Mouse (Mus musculus): Measurements from ENCODE around the gene Pld6. TPM values are rescaled to one million over a fixed set of nuclear protein-coding genes. Genes with fewer than 3 reads are reported as not detected.

Gene Pld6
- polyA plus RNA-seq, 1 experiment from 2014 or later = 1.8 TPM

GRCm38 (mm10) chr11:59780241-59780640 is 7.2 kb downstream of the Pld6 start:
- Histone ChIP-seq H3K9me3 (no peaks in the 10 kb centered on the region), H3K27me3 (peaks cover 9% of the 10 kb centered on the region), H3K9ac (replicated peaks) (no peak overlapping the region), H3K27ac (replicated peaks) (no peak overlapping the region), H3K4me2 (replicated peaks) (no peak overlapping the region), H3K4me1 (peaks cover 6% of the 10 kb centered on the region; the same call in 1 of the 2 replicates), H3K36me3 (peaks cover 25% of the 10 kb centered on the region), H3K4me3 (no peak overlapping the region)
- 91% methylated on average over 4 of the region's 4 CpGs for WGBS
- ATAC-seq (ENCODE audit: low FRiP score, low read depth) = no peak

- no peak for ATAC-seq (ENCODE audit: low FRiP score, low read depth)
These were observed 8.0 kb downstream of the Pld6 start for GRCm38 (mm10) chr11:59779406-59779805.

GRCm38 (mm10) chr11:59778874-59779223 is 8.6 kb downstream of the Pld6 start:
- Histone ChIP-seq H3K9me3 (no peaks in the 10 kb centered on the region), H3K4me2 (replicated peaks) (no peak overlapping the region), H3K27ac (replicated peaks) (no peak overlapping the region), H3K4me3 (no peak overlapping the region), H3K27me3 (no peaks in the 10 kb centered on the region), H3K36me3 (peaks cover 39% of the 10 kb centered on the region), H3K4me1 (peaks cover 3% of the 10 kb centered on the region; the same call in 1 of the 2 replicates), H3K9ac (replicated peaks) (no peak overlapping the region)
- 70% methylated on average over 1 of the region's 1 CpGs for WGBS
- ATAC-seq (ENCODE audit: low FRiP score, low read depth) = no peak

More at GRCm38 (mm10) chr11:59779406-59779805, 8.0 kb downstream of the Pld6 start:
- Histone ChIP-seq H3K27ac (replicated peaks) (no peak overlapping the region), H3K36me3 (peaks cover 33% of the 10 kb centered on the region), H3K27me3 (peaks cover 1% of the 10 kb centered on the region; the same call in 1 of the 2 replicates), H3K9me3 (no peaks in the 10 kb centered on the region), H3K4me2 (replicated peaks) (no peak overlapping the region), H3K4me3 (no peak overlapping the region), H3K9ac (replicated peaks) (no peak overlapping the region), H3K4me1 (peaks cover 5% of the 10 kb centered on the region; the same call in 1 of the 2 replicates)
- 93% methylated on average over 4 of the region's 4 CpGs for WGBS

GRCm38 (mm10) chr11:59778181-59778873 is 9.1 kb downstream of the Pld6 start:
- H3K27ac ChIP-seq (replicated peaks) = no peak overlapping the region
- H3K9ac ChIP-seq (replicated peaks) = no peak overlapping the region
- no peaks in the 10 kb centered on the region for H3K9me3 ChIP-seq
- H3K27me3 ChIP-seq = no peaks in the 10 kb centered on the region
- no peak overlapping the region for H3K4me2 ChIP-seq (replicated peaks)
- H3K4me3 ChIP-seq = no peak overlapping the region
- peaks cover 44% of the 10 kb centered on the region for H3K36me3 ChIP-seq
- ATAC-seq (ENCODE audit: low FRiP score, low read depth) = 0 out of 2 replicates have a peak, but pooled peaks have one; percentile 41
- 56% methylated on average over 9 of the region's 9 CpGs for WGBS
- peaks cover 3% of the 10 kb centered on the region; the same call in 1 of the 2 replicates for H3K4me1 ChIP-seq

- Histone ChIP-seq H3K27me3 (no peaks in the 10 kb centered on the region), H3K36me3 (peaks cover 54% of the 10 kb centered on the region), H3K4me2 (replicated peaks) (no peak overlapping the region), H3K9me3 (no peaks in the 10 kb centered on the region), H3K4me1 (peaks cover 3% of the 10 kb centered on the region; the same call in 1 of the 2 replicates), H3K9ac (replicated peaks) (no peak overlapping the region), H3K4me3 (no peak overlapping the region), H3K27ac (replicated peaks) (no peak overlapping the region)
- no peak for ATAC-seq (ENCODE audit: low FRiP score, low read depth)
- WGBS = 94% methylated on average over 5 of the region's 5 CpGs
These were observed 10.2 kb downstream of the Pld6 start for GRCm38 (mm10) chr11:59777259-59777658.

- Histone ChIP-seq H3K27ac (replicated peaks) (no peak overlapping the region), H3K4me1 (no peaks in the 10 kb centered on the region), H3K27me3 (no peaks in the 10 kb centered on the region), H3K9me3 (no peaks in the 10 kb centered on the region), H3K4me3 (no peak overlapping the region), H3K4me2 (replicated peaks) (no peak overlapping the region), H3K9ac (replicated peaks) (no peak overlapping the region), H3K36me3 (peaks cover 71% of the 10 kb centered on the region)
- 75% methylated on average over 13 of the region's 13 CpGs for WGBS
- no peak for ATAC-seq (ENCODE audit: low FRiP score, low read depth)
These were observed 11.9 kb downstream of the Pld6 start for GRCm38 (mm10) chr11:59775435-59776148.

- Histone ChIP-seq H3K27ac (replicated peaks) (no peak overlapping the region), H3K27me3 (no peaks in the 10 kb centered on the region), H3K9me3 (no peaks in the 10 kb centered on the region), H3K4me2 (replicated peaks) (no peak overlapping the region), H3K4me3 (no peak overlapping the region), H3K9ac (replicated peaks) (no peak overlapping the region), H3K4me1 (no peaks in the 10 kb centered on the region), H3K36me3 (peaks cover 81% of the 10 kb centered on the region)
- 90% methylated on average over 4 of the region's 4 CpGs for WGBS
- ATAC-seq (ENCODE audit: low FRiP score, low read depth) = no peak
These were observed 12.9 kb downstream of the Pld6 start for GRCm38 (mm10) chr11:59774522-59774921.

GRCm38 (mm10) chr11:59772902-59773301 is 14.5 kb downstream of the Pld6 start:
- no peak overlapping the region for H3K27ac ChIP-seq (replicated peaks)
- H3K9ac ChIP-seq (replicated peaks) = no peak overlapping the region
- 96% methylated on average over 4 of the region's 4 CpGs for WGBS
- no peaks in the 10 kb centered on the region for H3K9me3 ChIP-seq
- no peak overlapping the region for H3K4me3 ChIP-seq
- ATAC-seq (ENCODE audit: low FRiP score, low read depth) = no peak
- peaks cover 97% of the 10 kb centered on the region for H3K36me3 ChIP-seq
- H3K4me1 ChIP-seq = no peaks in the 10 kb centered on the region
- H3K27me3 ChIP-seq = no peaks in the 10 kb centered on the region
- H3K4me2 ChIP-seq (replicated peaks) = no peak overlapping the region

GRCm38 (mm10) chr11:59772291-59772690 is 15.2 kb downstream of the Pld6 start:
- Histone ChIP-seq H3K4me1 (no peaks in the 10 kb centered on the region), H3K4me2 (replicated peaks) (no peak overlapping the region), H3K36me3 (peaks cover 99% of the 10 kb centered on the region), H3K27ac (replicated peaks) (no peak overlapping the region), H3K4me3 (no peak overlapping the region), H3K9ac (replicated peaks) (no peak overlapping the region), H3K27me3 (no peaks in the 10 kb centered on the region), H3K9me3 (no peaks in the 10 kb centered on the region)
- no peak for ATAC-seq (ENCODE audit: low FRiP score, low read depth)
- 91% methylated on average over 2 of the region's 2 CpGs for WGBS

GRCm38 (mm10) chr11:59770753-59771152 is 16.7 kb downstream of the Pld6 start:
- no peaks in the 10 kb centered on the region for H3K4me1 ChIP-seq
- H3K9ac ChIP-seq (replicated peaks) = no peak overlapping the region
- no peak overlapping the region for H3K27ac ChIP-seq (replicated peaks)
- H3K4me2 ChIP-seq (replicated peaks) = no peak overlapping the region
- 92% methylated on average over 7 of the region's 7 CpGs for WGBS
- H3K9me3 ChIP-seq = no peaks in the 10 kb centered on the region
- H3K27me3 ChIP-seq = no peaks in the 10 kb centered on the region
- H3K4me3 ChIP-seq = no peak overlapping the region
- ATAC-seq (ENCODE audit: low FRiP score, low read depth) = no peak
- H3K36me3 ChIP-seq = peaks cover 98% of the 10 kb centered on the region

- Histone ChIP-seq H3K4me2 (replicated peaks) (no peak overlapping the region), H3K9me3 (no peaks in the 10 kb centered on the region), H3K9ac (replicated peaks) (no peak overlapping the region), H3K4me1 (no peaks in the 10 kb centered on the region), H3K36me3 (peaks cover 98% of the 10 kb centered on the region), H3K27ac (replicated peaks) (no peak overlapping the region), H3K27me3 (no peaks in the 10 kb centered on the region), H3K4me3 (no peak overlapping the region)
- no peak for ATAC-seq (ENCODE audit: low FRiP score, low read depth)
- 92% methylated on average over 6 of the region's 6 CpGs for WGBS
These were observed 17.7 kb downstream of the Pld6 start for GRCm38 (mm10) chr11:59769738-59770137.

GRCm38 (mm10) chr11:59769307-59769706 is 18.1 kb downstream of the Pld6 start:
- WGBS = 89% methylated on average over 2 of the region's 2 CpGs
- peaks cover 98% of the 10 kb centered on the region for H3K36me3 ChIP-seq

More at GRCm38 (mm10) chr11:59769307-59769706, 18.1 kb downstream of the Pld6 start:
- Histone ChIP-seq H3K9me3 (no peaks in the 10 kb centered on the region), H3K4me2 (replicated peaks) (no peak overlapping the region), H3K27ac (replicated peaks) (no peak overlapping the region), H3K4me1 (no peaks in the 10 kb centered on the region), H3K27me3 (no peaks in the 10 kb centered on the region), H3K9ac (replicated peaks) (no peak overlapping the region), H3K4me3 (no peak overlapping the region)
- ATAC-seq (ENCODE audit: low FRiP score, low read depth) = no peak

Data from midbrain, embryonic 12.5 days (tissue).